Mouse (Mus musculus): ENCODE data around the gene Arhgef19. TPM values are rescaled to one million over a fixed set of nuclear protein-coding genes. Genes with fewer than 3 reads are reported as not detected.

The Arhgef19 gene
- under 1 TPM; 0.74 to 0.83 TPM for total RNA-seq (2021)
- long read RNA-seq, experiment 1: 0 reads
- long read RNA-seq, experiment 2, partial matches to known transcripts: 0 of 2 reads
- long read RNA-seq, experiment 2, other reads (novel, unspliced or antisense): 2 of 2 reads

DNA sequence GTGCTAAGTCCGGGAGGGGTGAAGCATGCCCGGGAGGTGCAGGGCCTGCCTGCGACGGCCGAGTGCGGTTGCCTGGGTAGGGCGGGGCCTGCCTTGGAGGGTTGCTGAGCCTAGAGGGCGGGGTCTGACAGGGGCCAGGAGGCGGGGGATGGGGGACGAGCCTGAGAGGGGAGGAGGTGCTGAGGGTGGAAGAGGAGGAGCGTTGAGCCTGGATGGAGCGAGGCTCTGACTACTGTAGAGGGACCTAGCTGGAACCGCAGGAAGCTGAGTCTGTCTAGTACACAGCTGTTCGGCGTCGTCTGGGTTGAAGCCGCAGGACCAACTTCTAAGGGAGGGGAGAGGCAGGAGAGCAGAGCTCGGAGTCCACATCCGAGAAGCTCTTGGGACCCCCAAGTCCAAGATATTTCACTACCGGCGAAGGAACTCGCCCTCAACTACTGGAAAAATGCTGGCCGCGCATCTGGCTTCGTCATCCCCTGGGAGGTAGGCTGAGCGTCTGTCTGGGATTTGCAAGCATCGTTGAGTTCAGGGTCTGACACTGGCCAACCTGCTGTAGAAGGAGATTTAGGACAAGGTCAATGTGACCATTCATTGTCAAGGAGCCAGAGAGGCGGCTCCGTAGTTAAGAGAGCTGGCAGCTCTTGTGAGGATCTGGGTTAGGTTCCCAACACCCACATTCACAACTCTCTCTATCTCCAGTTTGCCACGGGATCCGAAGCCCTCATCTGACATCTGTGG, at the start of gene Arhgef19:
Gene Arhgef19, plus strand, starts transcription at position 112 of the 738 bp plus-strand sequence.
- peak; percentile 91 for DNase-seq

GRCm38 (mm10) chr4:141191294-141191693, 48.0 kb upstream of the Arhgef19 start:
- no peak for DNase-seq

GRCm38 (mm10) chr4:141194553-141194952, 44.7 kb upstream of the Arhgef19 start:
- DNase-seq: no peak

DNA sequence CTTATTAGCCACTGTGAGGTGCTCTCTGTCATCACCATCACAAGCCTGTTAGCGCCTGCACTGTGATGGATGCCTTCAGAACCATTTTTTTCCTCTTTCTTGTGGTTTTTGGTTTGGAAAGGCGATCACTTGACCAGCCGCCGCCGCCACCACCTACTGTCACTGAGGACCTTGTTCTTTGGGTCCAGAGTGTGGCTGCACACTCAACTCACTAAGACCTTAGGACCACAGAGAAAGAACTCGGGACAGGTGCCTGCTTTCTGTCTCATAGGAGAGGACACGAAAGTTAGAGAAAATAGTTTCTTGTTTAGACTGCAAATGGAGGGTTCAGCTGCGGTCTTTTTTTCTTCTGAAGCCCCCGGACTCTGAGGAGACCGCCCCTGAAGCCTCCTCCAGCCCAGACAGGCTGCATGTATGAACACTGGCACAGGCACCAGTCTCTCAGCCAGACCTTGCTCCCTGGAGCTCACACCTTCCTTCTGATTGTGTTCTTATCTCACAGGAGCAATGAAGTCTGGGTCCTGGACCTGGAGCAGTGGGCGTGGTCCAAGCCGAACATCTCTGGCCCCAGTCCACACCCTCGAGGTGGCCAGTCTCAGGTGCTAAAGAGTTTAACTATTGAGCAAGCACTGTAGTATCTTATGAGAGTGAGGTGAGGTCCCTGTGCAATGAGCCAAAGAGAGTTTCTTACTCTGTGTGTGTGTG, 42.2 kb upstream of the Arhgef19 start:
- no peak for DNase-seq

GRCm38 (mm10) chr4:141197686-141198035, 41.6 kb upstream of the Arhgef19 start:
- no peak for DNase-seq

GRCm38 (mm10) chr4:141200906-141201305, 38.4 kb upstream of the Arhgef19 start:
- DNase-seq: no peak

GRCm38 (mm10) chr4:141202192-141202591, 37.1 kb upstream of the Arhgef19 start:
- DNase-seq: no peak

DNA sequence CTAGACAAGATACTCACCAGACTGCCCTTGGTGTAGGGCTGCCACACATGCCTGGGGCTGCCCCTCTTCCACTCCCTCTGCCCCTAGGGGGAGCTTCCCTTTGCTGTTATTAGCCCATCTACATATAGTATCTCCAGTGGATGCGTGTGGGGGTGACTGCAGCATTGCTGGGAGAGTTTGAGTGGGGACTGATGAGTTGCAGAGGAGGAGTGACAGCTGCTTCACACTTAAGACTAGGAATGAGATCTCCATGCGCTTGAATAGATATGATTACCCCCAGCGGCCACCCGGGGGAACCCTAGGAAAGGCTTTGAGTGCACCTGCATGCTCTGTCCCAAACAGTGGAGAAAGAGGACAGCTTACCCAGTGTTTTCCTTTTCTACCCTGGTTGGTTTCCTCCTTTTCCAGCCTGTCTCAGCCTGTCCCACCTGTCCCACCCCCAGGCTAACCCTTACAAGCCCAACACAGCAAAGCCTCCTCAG, 34.7 kb upstream of the Arhgef19 start:
- DNase-seq: no peak

GRCm38 (mm10) chr4:141207081-141207480, 32.2 kb upstream of the Arhgef19 start:
- no peak for DNase-seq

DNA sequence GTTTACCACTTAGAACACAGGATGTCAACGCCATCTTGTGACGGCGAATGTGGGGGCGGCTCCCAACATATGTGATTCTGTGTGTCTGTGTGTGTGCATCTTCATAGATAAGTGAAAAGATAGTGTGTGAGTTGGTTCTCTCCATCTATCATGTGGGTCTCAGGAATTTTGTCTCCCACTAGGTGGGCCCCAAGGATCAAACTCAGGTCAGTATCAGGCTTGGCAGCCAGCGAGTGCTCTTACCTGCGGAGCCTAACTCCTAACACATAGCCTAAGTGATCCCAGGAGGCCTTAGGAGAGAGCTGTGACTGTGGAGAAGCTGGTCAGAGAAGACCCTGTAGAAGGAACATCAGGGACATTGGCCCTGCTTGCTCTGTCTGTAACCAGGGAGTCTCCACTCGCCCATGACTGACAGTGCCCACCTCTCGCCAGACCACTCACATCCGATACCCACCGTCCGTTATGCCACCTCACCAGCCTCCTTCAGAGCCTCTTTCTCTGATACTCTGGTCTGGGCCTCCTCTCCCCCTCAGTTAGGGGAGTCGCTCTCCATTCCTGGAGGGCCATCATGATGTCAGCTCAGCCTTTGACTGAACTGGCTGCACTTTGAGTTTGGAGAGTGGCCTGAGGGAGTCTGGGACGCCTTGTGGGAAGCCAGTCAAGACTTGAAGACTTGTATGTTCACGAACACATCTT, 28.6 kb upstream of the Arhgef19 start:
- no peak for DNase-seq

GRCm38 (mm10) chr4:141211646-141212045, 27.7 kb upstream of the Arhgef19 start:
- no peak for DNase-seq

DNA sequence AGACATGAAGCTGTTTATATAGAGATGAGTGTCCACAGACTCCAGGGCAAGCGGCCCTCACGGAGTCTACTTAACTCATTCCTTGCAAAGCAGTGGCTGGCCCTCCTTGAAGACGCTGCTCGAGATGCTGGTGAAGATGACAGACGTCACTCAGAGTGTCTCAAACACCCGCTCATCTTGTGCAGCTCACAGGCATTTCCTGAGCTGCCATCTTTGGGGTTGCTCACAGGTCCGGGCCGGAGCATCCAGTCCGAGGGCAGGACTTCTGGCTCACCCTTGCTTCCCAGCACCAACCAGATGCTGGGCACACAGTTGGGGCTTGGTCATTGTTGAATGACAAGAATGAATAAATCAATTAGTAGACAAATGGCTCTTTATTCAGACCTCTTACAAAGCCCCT, 26.4 kb upstream of the Arhgef19 start:
- no peak for DNase-seq

DNA sequence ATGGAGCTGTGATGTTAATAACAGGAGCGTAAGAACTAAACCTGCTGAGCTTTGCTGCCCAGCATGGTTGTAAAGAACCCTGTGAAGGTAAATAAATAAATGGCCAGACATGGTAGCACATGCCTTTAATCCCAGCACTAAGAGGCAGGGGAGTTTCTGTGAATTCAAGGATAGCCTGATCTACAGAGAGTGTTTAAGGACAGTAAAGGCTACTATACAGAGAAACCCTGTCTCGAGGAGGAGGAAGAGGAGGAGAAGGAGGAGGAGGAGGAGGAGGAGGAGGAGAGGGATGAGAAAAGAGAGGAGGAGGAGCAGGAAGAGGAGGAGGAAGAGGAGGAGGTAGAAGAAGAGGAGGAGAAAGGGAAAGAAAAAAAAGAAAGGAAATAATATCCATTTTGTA, 26.0 kb upstream of the Arhgef19 start:
- DNase-seq: no peak

DNA sequence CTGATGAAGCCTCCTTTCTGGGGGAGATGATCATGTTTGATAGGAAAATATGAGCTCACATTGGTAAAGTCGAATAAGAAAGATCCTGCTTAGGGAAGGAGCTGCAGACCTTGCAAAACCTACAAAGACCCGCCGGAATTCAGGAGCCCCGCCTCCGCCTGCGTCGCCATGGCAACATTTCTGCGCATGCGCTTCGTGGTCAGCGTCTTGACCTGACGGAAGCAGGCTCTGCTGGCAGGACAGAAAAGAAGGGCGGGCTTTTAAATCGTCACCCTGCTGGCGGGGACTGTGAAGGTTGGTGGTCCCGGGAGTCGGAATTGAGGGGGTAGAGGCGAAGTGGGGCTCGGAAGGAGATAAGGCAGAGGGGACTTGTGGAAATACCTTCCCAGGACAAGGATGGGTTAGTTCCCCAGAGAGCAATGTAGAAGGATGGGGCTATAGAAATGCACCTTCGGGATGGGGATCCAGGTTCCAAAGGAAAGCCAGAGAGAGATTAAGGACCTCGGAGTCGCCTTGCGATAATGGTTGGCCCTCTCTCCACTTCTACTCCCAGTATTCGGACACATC, 25.4 kb upstream of the Arhgef19 start, which contains the start of gene Rsg1:
Gene Rsg1, plus strand, starts transcription at position 187 of the 567 bp plus-strand sequence.
- peak; percentile 88 for DNase-seq

DNA sequence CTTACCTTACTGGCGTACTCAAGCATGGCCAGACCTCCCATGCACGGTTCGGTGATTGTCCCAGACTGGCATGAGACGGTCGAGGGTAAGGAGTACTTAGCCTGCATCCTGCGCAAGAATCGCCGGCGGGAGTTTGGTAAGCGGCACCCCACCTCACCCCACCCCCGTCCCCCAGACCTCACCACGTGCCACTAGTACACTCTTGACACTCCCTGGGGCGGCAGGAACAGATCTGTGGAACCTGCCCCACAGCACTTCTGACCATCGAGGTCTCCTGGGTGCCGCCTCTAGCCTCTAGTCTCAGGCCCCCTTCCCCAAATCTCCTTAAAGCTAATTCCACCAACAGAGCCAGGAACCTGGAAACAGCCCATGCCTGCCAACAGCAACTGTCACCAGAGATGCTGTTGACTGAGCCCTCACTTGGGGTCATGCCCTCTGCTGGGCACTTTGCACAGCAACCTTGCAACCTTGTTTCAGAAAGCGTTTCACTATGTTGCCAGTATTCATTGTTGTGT, 24.9 kb upstream of the Arhgef19 start:
- DNase-seq: no peak

DNA sequence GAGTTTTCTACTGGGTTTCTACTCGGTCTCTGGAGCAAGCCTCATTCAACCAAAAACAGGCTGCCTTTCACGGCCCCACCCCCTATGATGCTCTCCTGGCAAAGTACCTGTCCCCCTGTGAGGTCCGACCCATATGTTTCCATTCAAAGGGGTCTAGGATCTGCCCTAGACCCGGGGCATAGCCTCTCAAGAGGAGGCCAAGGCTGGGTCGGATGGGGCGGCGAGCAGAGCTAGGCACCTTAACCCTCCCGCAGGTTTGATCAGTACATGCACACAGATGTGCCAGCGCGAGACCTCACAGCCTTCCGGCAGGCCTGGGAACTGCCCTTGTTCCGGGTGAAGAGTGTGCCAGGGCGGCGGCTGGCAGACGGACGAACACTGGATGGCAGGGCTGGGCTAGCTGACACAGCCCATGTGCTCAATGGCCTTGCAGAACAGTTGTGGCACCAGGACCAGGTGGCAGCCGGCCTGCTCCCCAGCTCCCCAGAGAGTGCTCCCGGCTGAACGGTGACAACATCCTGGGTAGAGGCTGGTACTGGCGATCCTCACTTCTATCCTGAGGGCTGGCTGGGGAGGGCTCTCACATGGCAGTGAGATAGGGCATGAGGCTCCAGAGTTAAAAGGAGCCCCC, 19.6 kb upstream of the Arhgef19 start:
- DNase-seq: no peak

DNA sequence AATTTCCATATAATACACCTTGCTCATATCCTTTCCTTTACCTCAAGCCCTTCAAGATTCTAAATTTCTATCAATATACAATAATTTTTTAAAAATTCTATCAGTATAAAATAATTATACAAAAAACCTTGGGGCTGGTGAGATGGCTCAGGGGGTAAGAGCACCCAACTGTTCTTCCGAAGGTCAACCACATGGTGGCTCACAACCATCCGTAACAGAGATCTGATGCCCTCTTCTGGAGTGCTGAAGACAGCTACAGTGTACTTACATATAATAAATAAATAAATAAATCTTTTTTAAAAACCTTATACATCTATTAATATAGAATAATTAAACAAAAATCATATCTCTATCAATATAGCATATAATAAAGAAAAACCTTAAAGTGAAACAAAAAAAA, 17.5 kb upstream of the Arhgef19 start:
- DNase-seq: no peak

GRCm38 (mm10) chr4:141222752-141223151, 16.5 kb upstream of the Arhgef19 start:
- no peak for DNase-seq

GRCm38 (mm10) chr4:141228687-141229086, 10.6 kb upstream of the Arhgef19 start:
- no peak for DNase-seq

DNA sequence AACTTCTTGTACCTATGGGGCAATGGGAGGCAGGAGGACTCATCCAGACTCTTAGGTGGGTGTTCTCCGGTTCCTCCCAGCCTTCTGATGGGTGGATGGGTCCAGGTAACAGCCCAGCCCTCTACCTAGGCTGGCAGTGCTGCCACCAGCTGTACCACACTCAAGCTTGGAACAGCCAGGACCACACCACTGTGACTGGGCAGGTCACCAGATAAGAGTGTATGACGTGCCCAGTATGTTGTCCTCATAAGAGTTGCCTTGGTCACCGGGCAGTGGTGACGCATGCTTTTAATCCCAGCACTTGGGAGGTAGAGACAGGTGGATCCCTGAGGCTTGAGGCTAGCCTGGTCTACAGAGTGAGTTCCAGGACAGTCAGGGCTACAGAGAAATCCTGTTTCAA, 6.1 kb upstream of the Arhgef19 start:
- no peak for DNase-seq

DNA sequence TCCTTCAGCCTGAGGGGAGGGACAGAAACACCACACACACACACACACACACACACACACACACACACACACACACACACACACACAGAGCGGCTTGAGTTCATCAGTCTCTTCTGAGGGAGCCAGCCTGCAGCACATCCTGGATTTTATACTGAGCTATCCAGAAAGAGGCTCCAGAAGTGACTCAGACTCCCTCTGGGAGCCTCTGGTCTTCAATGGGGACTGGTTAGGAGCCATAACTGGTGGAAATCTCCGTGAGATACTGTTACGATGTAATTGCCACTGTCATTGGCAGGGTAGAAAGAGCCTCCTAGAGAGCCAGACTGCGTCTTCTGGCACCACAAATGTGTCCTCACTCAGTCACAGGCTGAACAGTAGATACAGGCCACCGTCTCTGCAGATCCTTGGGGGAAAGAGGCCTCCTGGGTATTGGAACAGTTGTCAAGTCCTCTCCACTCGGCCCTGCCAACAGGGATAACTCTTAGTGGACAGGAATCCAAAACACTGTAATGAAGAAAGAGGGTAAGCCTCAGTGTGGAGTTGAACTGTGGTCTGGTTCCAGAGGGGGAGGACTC, 3.7 kb upstream of the Arhgef19 start:
- no peak for DNase-seq
